Comparison of ENCODE assay signal across 8 mouse cellular contexts in the genomic region with DNA sequence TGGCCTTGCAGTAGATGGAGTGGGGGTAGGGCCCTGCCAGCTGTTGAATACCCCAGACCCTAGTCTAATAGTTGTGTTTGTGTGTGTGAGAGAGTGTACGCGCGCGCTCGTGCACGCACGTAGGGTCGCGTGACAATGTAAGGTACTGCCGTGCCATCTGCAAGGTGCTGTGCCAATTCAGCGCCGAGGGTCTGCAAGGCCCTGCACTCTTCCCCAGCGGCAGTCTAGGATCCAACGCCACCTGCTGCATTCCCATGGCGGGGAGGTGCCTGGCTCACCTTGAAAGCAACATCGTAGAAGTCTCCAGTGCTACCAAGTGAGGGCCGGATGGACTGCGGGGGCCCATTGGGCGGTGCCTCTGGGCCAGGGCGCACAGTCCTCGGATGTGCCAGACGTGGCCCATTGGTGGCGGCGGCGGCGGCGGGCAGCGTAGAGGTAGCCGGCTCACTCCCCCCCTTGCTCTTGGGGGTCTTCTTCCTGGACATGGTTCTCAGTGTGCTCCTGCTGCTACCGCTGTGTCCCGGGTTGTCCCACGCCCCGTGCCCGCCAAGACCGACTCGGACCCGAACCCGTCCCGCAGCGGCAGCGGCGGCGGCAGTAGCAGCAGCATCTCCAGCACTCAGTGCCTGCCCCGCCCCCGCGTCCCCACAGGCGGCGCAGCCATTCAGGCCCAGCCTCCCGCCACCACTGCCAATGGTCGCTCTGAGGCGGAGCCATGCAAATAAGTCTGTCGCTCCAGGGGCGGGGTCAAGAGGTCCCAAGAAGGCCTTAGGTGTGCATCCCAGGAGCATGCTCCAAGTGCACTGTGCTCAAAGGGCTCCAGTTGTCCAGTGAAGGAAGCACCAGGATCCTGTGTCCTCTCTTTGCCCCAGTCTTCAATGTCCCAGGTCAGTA. TPM values are rescaled to one million over a fixed set of nuclear protein-coding genes. Genes with fewer than 3 reads are reported as not detected.
DNase-seq lines count a peak whose midpoint lies in the region; ATAC-seq and TF ChIP-seq lines count a peak whose summit lies in the region.

No protein-coding gene starts in this region.

- no peak overlapping the region for H3K4me3 ChIP-seq in CH12.LX (replicated peaks in 1 of 3; ENCODE audit: low read depth in 2 of 3, low read length in 2 of 3, poor library complexity in 1 of 3)
- peak overlapping the region; percentile 32 for H3K4me3 ChIP-seq in forebrain, embryonic 13.5 days
- peak overlapping the region; percentile 47 for H3K4me3 ChIP-seq in heart, embryonic 16.5 days (ENCODE audit: low read length)
- peak overlapping the region; percentile 57 for H3K4me3 ChIP-seq in liver, embryonic 16.5 days (ENCODE audit: low read depth, low read length)
- peak overlapping the region; percentile 32 for H3K4me3 ChIP-seq in neural tube, embryonic 13.5 days
- H3K4me3 ChIP-seq in stomach, postnatal 0 days (ENCODE audit: low read depth, low read length): peak overlapping the region; percentile 33

- 7% methylated on average over 49 of the region's 53 CpGs for WGBS in forebrain, embryonic 13.5 days
- 9% methylated on average over 50 of the region's 53 CpGs for WGBS in heart, embryonic 16.5 days
- 8% methylated on average over 50 of the region's 53 CpGs for WGBS in liver, embryonic 16.5 days (ENCODE audit: insufficient replicate concordance)
- WGBS in neural tube, embryonic 13.5 days: 7% methylated on average over 53 of the region's 53 CpGs
- 12% methylated on average over 51 of the region's 53 CpGs for WGBS in stomach, postnatal 0 days

- H3K79me2 ChIP-seq in CH12.LX (replicated peaks; ENCODE audit: control insufficient read depth, extremely low read depth, insufficient read depth, poor library complexity, severe bottlenecking): peaks cover 16% of the 10 kb centered on the region

- peaks cover 26 to 29% of the 10 kb centered on the region in 2 experiments for H3K36me3 ChIP-seq in CH12.LX (replicated peaks in 1 of 2; ENCODE audit: control insufficient read depth in 1 of 2, insufficient read depth in 1 of 2, low read length in 1 of 2)
- H3K36me3 ChIP-seq in forebrain, embryonic 13.5 days (ENCODE audit: poor library complexity, severe bottlenecking): peaks cover 15% of the 10 kb centered on the region
- H3K36me3 ChIP-seq in heart, embryonic 16.5 days (ENCODE audit: control insufficient read depth, insufficient read depth): no peaks in the 10 kb centered on the region
- H3K36me3 ChIP-seq in liver, embryonic 16.5 days (ENCODE audit: control insufficient read depth, insufficient read depth): no peaks in the 10 kb centered on the region
- 0 out of 2 replicates have a peak, but pooled peaks cover 16% of the 10 kb centered on the region for H3K36me3 ChIP-seq in neural tube, embryonic 13.5 days
- peaks cover 3% of the 10 kb centered on the region; the same call in 1 of the 2 replicates for H3K36me3 ChIP-seq in stomach, postnatal 0 days (ENCODE audit: control insufficient read depth, insufficient read depth, low read length)

- TF ChIP-seq POLR2A in CH12.LX (IDR thresholded peaks at IDR 0.05; ENCODE audit: low read depth, low read length): no peak

- H3K9ac ChIP-seq in CH12.LX (ENCODE audit: insufficient read depth, low read depth): no peak overlapping the region
- peak overlapping the region; percentile 57 for H3K9ac ChIP-seq in forebrain, embryonic 13.5 days
- H3K9ac ChIP-seq in heart, embryonic 16.5 days (ENCODE audit: low read length): peak overlapping the region; percentile 65
- peak overlapping the region; percentile 56 for H3K9ac ChIP-seq in liver, embryonic 16.5 days (ENCODE audit: low read depth, low read length)
- H3K9ac ChIP-seq in neural tube, embryonic 13.5 days: peak overlapping the region; percentile 61
- peak overlapping the region; percentile 50 for H3K9ac ChIP-seq in stomach, postnatal 0 days (ENCODE audit: low read length)

- H3K4me2 ChIP-seq in CH12.LX (ENCODE audit: insufficient read depth, low read depth, poor library complexity, severe bottlenecking): no peak overlapping the region
- peak overlapping the region; percentile 68 for H3K4me2 ChIP-seq in forebrain, embryonic 13.5 days
- H3K4me2 ChIP-seq in heart, embryonic 16.5 days (ENCODE audit: low read depth, low read length): peak overlapping the region; percentile 78
- H3K4me2 ChIP-seq in liver, embryonic 16.5 days (ENCODE audit: low read depth, low read length): peak overlapping the region; percentile 86
- peak overlapping the region; percentile 64 for H3K4me2 ChIP-seq in neural tube, embryonic 13.5 days
- H3K4me2 ChIP-seq in stomach, postnatal 0 days (replicated peaks; ENCODE audit: low read depth): peak overlapping the region; percentile 68

- dilution Hi-C loops in CH12.LX (cut with MboI; ENCODE audit: extremely low pct_ligation_motif_present, extremely low pct_unique_long_range_greater_than_20kb, low sequenced_read_pairs): no loop called here

- H3K27ac ChIP-seq in CH12.LX (ENCODE audit: insufficient read depth, low read depth): no peak overlapping the region
- H3K27ac ChIP-seq in forebrain, embryonic 13.5 days: peak overlapping the region; percentile 21
- H3K27ac ChIP-seq in heart, embryonic 16.5 days (ENCODE audit: low read length): no peak overlapping the region
- no peak overlapping the region for H3K27ac ChIP-seq in liver, embryonic 16.5 days (ENCODE audit: low read length)
- H3K27ac ChIP-seq in neural tube, embryonic 13.5 days (replicated peaks): no peak overlapping the region
- H3K27ac ChIP-seq in stomach, postnatal 0 days (replicated peaks): no peak overlapping the region

- no peak for TF ChIP-seq EP300 in CH12.LX (IDR thresholded peaks at IDR 0.05; ENCODE audit: low read length)
- TF ChIP-seq EP300 in stomach, postnatal 0 days (optimal IDR thresholded peaks at IDR 0.05): no peak

- no peaks in the 10 kb centered on the region for H3K9me3 ChIP-seq in CH12.LX (replicated peaks; ENCODE audit: low read length)
- H3K9me3 ChIP-seq in forebrain, embryonic 13.5 days (replicated peaks): no peaks in the 10 kb centered on the region
- no peaks in the 10 kb centered on the region for H3K9me3 ChIP-seq in heart, embryonic 16.5 days (replicated peaks; ENCODE audit: control insufficient read depth, low read length)
- no peaks in the 10 kb centered on the region for H3K9me3 ChIP-seq in liver, embryonic 16.5 days (replicated peaks; ENCODE audit: control insufficient read depth, low read length)
- H3K9me3 ChIP-seq in neural tube, embryonic 13.5 days: no peaks in the 10 kb centered on the region
- no peaks in the 10 kb centered on the region for H3K9me3 ChIP-seq in stomach, postnatal 0 days (ENCODE audit: control insufficient read depth, low read length)

- H3K4me1 ChIP-seq in CH12.LX (ENCODE audit: control insufficient read depth in 1 of 2, insufficient read depth in 2 of 2): peaks cover 34 to 47% of the 10 kb centered on the region in 2 experiments
- peaks cover 63% of the 10 kb centered on the region for H3K4me1 ChIP-seq in forebrain, embryonic 13.5 days
- H3K4me1 ChIP-seq in heart, embryonic 16.5 days (ENCODE audit: control insufficient read depth, insufficient read depth, low read length): peaks cover 25% of the 10 kb centered on the region
- H3K4me1 ChIP-seq in liver, embryonic 16.5 days (ENCODE audit: control insufficient read depth, low read depth, low read length): peaks cover 28% of the 10 kb centered on the region
- H3K4me1 ChIP-seq in neural tube, embryonic 13.5 days (replicated peaks): peaks cover 53% of the 10 kb centered on the region
- H3K4me1 ChIP-seq in stomach, postnatal 0 days (replicated peaks; ENCODE audit: control insufficient read depth, insufficient read depth): peaks cover 10% of the 10 kb centered on the region

- in situ Hi-C loops in CH12.LX (cut with MboI; ENCODE audit: low pct_ligation_motif_present, low pct_unique_long_range_greater_than_20kb, low sequenced_read_pairs): loop anchor here (5.0 kb wide), 2 partner anchors 56 to 139 kb away; a partner anchor contains a TSS

- no peak for TF ChIP-seq CTCF in CH12.LX (conservative IDR thresholded peaks at IDR 0.05 in 1 of 2, IDR thresholded peaks at IDR 0.05 in 1 of 2; ENCODE audit: low read depth in 2 of 2, low read length in 2 of 2)
- TF ChIP-seq CTCF in stomach, postnatal 0 days (IDR thresholded peaks at IDR 0.05; ENCODE audit: low read depth): peak; percentile 52

- peak; percentile 54; the same call in 1 of the 2 replicates for ATAC-seq in forebrain, embryonic 13.5 days
- peak; percentile 59 for ATAC-seq in heart, embryonic 16.5 days (replicated peaks; ENCODE audit: extremely low read depth, insufficient read depth, low FRiP score)
- peak; percentile 93 for ATAC-seq in liver, embryonic 16.5 days (ENCODE audit: low read depth)
- no peak for ATAC-seq in neural tube, embryonic 13.5 days (ENCODE audit: low read depth)
- ATAC-seq in stomach, postnatal 0 days (ENCODE audit: low FRiP score, low TSS enrichment): peak; percentile 81

- DNase-seq in CH12.LX (ENCODE audit: extremely low read depth): peak; percentile 90
- DNase-seq in cerebellum, adult 11 months: peak; percentile 91
- peak; percentile 93 to 95 for DNase-seq in kidney, postnatal 25 days
- peak; percentile 91 for DNase-seq in stomach, postnatal 0 days (ENCODE audit: low spot score)

- no peaks in the 10 kb centered on the region for H3K27me3 ChIP-seq in CH12.LX (replicated peaks)
- no peaks in the 10 kb centered on the region for H3K27me3 ChIP-seq in forebrain, embryonic 13.5 days
- no peaks in the 10 kb centered on the region for H3K27me3 ChIP-seq in heart, embryonic 16.5 days (ENCODE audit: control insufficient read depth, insufficient read depth, low read length)
- no peaks in the 10 kb centered on the region for H3K27me3 ChIP-seq in liver, embryonic 16.5 days (ENCODE audit: control insufficient read depth, insufficient read depth, low read depth, low read length)
- H3K27me3 ChIP-seq in neural tube, embryonic 13.5 days: no peaks in the 10 kb centered on the region
- H3K27me3 ChIP-seq in stomach, postnatal 0 days (ENCODE audit: control insufficient read depth, insufficient read depth, low read length): no peaks in the 10 kb centered on the region

- TF ChIP-seq RAD21 in CH12.LX (IDR thresholded peaks at IDR 0.05; ENCODE audit: low read depth, low read length): no peak

RNA-seq across cellular contexts. Expression of a gene that starts 0.7 kb away (rescaled TPM):
- total RNA-seq in CH12.LX (2012; rRNA removed): 1.3 and 2.2 TPM in 2 replicates
- total RNA-seq in CH12.LX (2014; rRNA removed): 0.36 TPM in 1 of 2 replicates, not detected in the other
- 0.40 and 0.74 TPM in 2 replicates for polyA plus RNA-seq in CH12.LX (2012; ENCODE audit: insufficient read length, low read depth)
- 3.7 and 4.1 TPM in 2 replicates for polyA plus RNA-seq in forebrain, embryonic 13.5 days (2015; fragmentation: Nextera tagmentation; extraction: Ambion mirVana)
- 0.87 and 0.92 TPM in 2 replicates for polyA plus RNA-seq in heart, embryonic 16.5 days (2015; fragmentation: Nextera tagmentation; extraction: Ambion mirVana)
- polyA plus RNA-seq in liver, embryonic 16.5 days (2015; fragmentation: Nextera tagmentation; extraction: Ambion mirVana): 0.46 and 0.87 TPM in 2 replicates
- 1.5 and 1.6 TPM in 2 replicates for polyA plus RNA-seq in neural tube, embryonic 13.5 days (2015; fragmentation: Nextera tagmentation; extraction: Ambion mirVana)
- polyA plus RNA-seq in stomach, postnatal 0 days (2015; fragmentation: Nextera tagmentation; extraction: Ambion mirVana): 0.82 and 0.85 TPM in 2 replicates

RNA-seq across cellular contexts. Expression of a gene that starts 5.6 kb away (rescaled TPM):
- 122 and 127 TPM in 2 replicates for total RNA-seq in CH12.LX (2012; rRNA removed)
- total RNA-seq in CH12.LX (2014; rRNA removed): 109 and 114 TPM in 2 replicates
- polyA plus RNA-seq in CH12.LX (2012; ENCODE audit: insufficient read length, low read depth): 167 and 176 TPM in 2 replicates
- 97.1 and 109 TPM in 2 replicates for polyA plus RNA-seq in forebrain, embryonic 13.5 days (2015; fragmentation: Nextera tagmentation; extraction: Ambion mirVana)
- 77.6 and 80.7 TPM in 2 replicates for polyA plus RNA-seq in heart, embryonic 16.5 days (2015; fragmentation: Nextera tagmentation; extraction: Ambion mirVana)
- polyA plus RNA-seq in liver, embryonic 16.5 days (2015; fragmentation: Nextera tagmentation; extraction: Ambion mirVana): 28.5 and 29.6 TPM in 2 replicates
- 70.1 and 82.9 TPM in 2 replicates for polyA plus RNA-seq in neural tube, embryonic 13.5 days (2015; fragmentation: Nextera tagmentation; extraction: Ambion mirVana)
- polyA plus RNA-seq in stomach, postnatal 0 days (2015; fragmentation: Nextera tagmentation; extraction: Ambion mirVana): 41.8 and 42.6 TPM in 2 replicates

RNA-seq across cellular contexts. Expression of a gene that starts 16.3 kb away (rescaled TPM):
- 11.1 and 13.4 TPM in 2 replicates for total RNA-seq in CH12.LX (2012; rRNA removed)
- total RNA-seq in CH12.LX (2014; rRNA removed): 2.7 and 2.8 TPM in 2 replicates
- polyA plus RNA-seq in CH12.LX (2012; ENCODE audit: insufficient read length, low read depth): 7.5 and 8.3 TPM in 2 replicates
- polyA plus RNA-seq in forebrain, embryonic 13.5 days (2015; fragmentation: Nextera tagmentation; extraction: Ambion mirVana): 11.9 and 16.9 TPM in 2 replicates
- 17.6 and 18.4 TPM in 2 replicates for polyA plus RNA-seq in heart, embryonic 16.5 days (2015; fragmentation: Nextera tagmentation; extraction: Ambion mirVana)
- polyA plus RNA-seq in liver, embryonic 16.5 days (2015; fragmentation: Nextera tagmentation; extraction: Ambion mirVana): 2.7 and 4.0 TPM in 2 replicates
- polyA plus RNA-seq in neural tube, embryonic 13.5 days (2015; fragmentation: Nextera tagmentation; extraction: Ambion mirVana): 20.1 and 22.9 TPM in 2 replicates
- 10.9 and 12.3 TPM in 2 replicates for polyA plus RNA-seq in stomach, postnatal 0 days (2015; fragmentation: Nextera tagmentation; extraction: Ambion mirVana)

RNA-seq across cellular contexts. Expression of a gene that starts 44.9 kb away (rescaled TPM):
- total RNA-seq in CH12.LX (2012; rRNA removed) (0.08 and 0.21 TPM in 2 replicates), CH12.LX (2014; rRNA removed) (not detected in 2 replicates)
- polyA plus RNA-seq in CH12.LX (2012; ENCODE audit: insufficient read length, low read depth): 0.71 and 0.80 TPM in 2 replicates
- 15.0 and 16.7 TPM in 2 replicates for polyA plus RNA-seq in forebrain, embryonic 13.5 days (2015; fragmentation: Nextera tagmentation; extraction: Ambion mirVana)
- polyA plus RNA-seq in heart, embryonic 16.5 days (2015; fragmentation: Nextera tagmentation; extraction: Ambion mirVana): 0.24 and 0.52 TPM in 2 replicates
- 0.08 and 0.13 TPM in 2 replicates for polyA plus RNA-seq in liver, embryonic 16.5 days (2015; fragmentation: Nextera tagmentation; extraction: Ambion mirVana)
- polyA plus RNA-seq in neural tube, embryonic 13.5 days (2015; fragmentation: Nextera tagmentation; extraction: Ambion mirVana): 35.0 and 35.3 TPM in 2 replicates
- polyA plus RNA-seq in stomach, postnatal 0 days (2015; fragmentation: Nextera tagmentation; extraction: Ambion mirVana): 0.84 and 1.3 TPM in 2 replicates

RNA-seq across cellular contexts. Expression of a gene that starts 54.5 kb away (rescaled TPM):
- total RNA-seq in CH12.LX (2012; rRNA removed) (10.0 and 13.6 TPM in 2 replicates), CH12.LX (2014; rRNA removed) (10.9 and 14.0 TPM in 2 replicates)
- 21.8 and 24.7 TPM in 2 replicates for polyA plus RNA-seq in CH12.LX (2012; ENCODE audit: insufficient read length, low read depth)
- 33.9 and 39.1 TPM in 2 replicates for polyA plus RNA-seq in forebrain, embryonic 13.5 days (2015; fragmentation: Nextera tagmentation; extraction: Ambion mirVana)
- 18.7 and 19.5 TPM in 2 replicates for polyA plus RNA-seq in heart, embryonic 16.5 days (2015; fragmentation: Nextera tagmentation; extraction: Ambion mirVana)
- 11.8 and 11.9 TPM in 2 replicates for polyA plus RNA-seq in liver, embryonic 16.5 days (2015; fragmentation: Nextera tagmentation; extraction: Ambion mirVana)
- polyA plus RNA-seq in neural tube, embryonic 13.5 days (2015; fragmentation: Nextera tagmentation; extraction: Ambion mirVana): 35.7 and 36.2 TPM in 2 replicates
- polyA plus RNA-seq in stomach, postnatal 0 days (2015; fragmentation: Nextera tagmentation; extraction: Ambion mirVana): 12.4 and 13.4 TPM in 2 replicates

Comparison
In these comparisons a context has a peak if more than half of its experiments do, and no peak if none do; other contexts are left out.
1. H3K4me3 ChIP-seq: peak in forebrain, embryonic 13.5 days (single experiment), heart, embryonic 16.5 days (single experiment), liver, embryonic 16.5 days (single experiment), neural tube, embryonic 13.5 days (single experiment) and stomach, postnatal 0 days (single experiment); none in CH12.LX (0 of 3).
2. Peak in every context shown above with its lines, with median percentiles within 50 percentile points of each other: DNase-seq.